Mouse (Mus musculus) heart, embryonic 14.5 days (tissue): ENCODE measurements around the gene Phlpp2. TPM values are rescaled to one million over a fixed set of nuclear protein-coding genes. Genes with fewer than 3 reads are reported as not detected.
"Not testable (repeated sequence)": the region's sequence is repeated elsewhere in the genome, so short reads cannot be mapped to it uniquely, and the experiment has no call there.

ENCODE experiments used
- ATAC-seq: fragments of 200-750 bp; cut with Nextera tagmentation; 2 replicates; pipeline ENCODE4 v1.8.0; 2017; ENCODE audit warnings: low read depth, moderate TSS enrichment; ENCODE audit not compliant: insufficient number of reproducible peaks, insufficient read depth, low FRiP score
- H3K27ac ChIP-seq, 2 experiments: fragments of 200-500 bp in 1 of 2; fragments of 300-500 bp in 1 of 2; sonication (generic) in 1 of 2; replicated peaks in 1 of 2; 2 replicates each; pipeline ENCODE4 v1.5.1; 2012 to 2014; ENCODE audit warnings: low read depth in 2 of 2, low read length in 2 of 2, control low read depth in 1 of 2, mild to moderate bottlenecking in 1 of 2, mixed read lengths in 1 of 2; ENCODE audit not compliant: control insufficient read depth in 1 of 2, insufficient read depth in 1 of 2
- H3K27me3 ChIP-seq: fragments of 300-500 bp; sonication (generic); 2 replicates; pipeline ENCODE4 v1.6.1; 2014; ENCODE audit warnings: mild to moderate bottlenecking, low read length, control low read depth; ENCODE audit not compliant: control insufficient read depth, insufficient read depth
- H3K36me3 ChIP-seq: fragments of 300-500 bp; sonication (generic); 2 replicates; pipeline ENCODE4 v1.6.1; 2014; ENCODE audit warnings: mild to moderate bottlenecking, control low read depth, low read length, mixed read lengths; ENCODE audit not compliant: control insufficient read depth, insufficient read depth
- H3K4me1 ChIP-seq, 2 experiments: fragments of 200-500 bp in 1 of 2; fragments of 300-500 bp in 1 of 2; sonication (generic) in 1 of 2; 2 replicates each; pipeline ENCODE4 v1.6.1; 2012 to 2014; ENCODE audit warnings: low read length in 2 of 2, control low read depth in 1 of 2, mixed read lengths in 1 of 2; ENCODE audit not compliant: control insufficient read depth in 2 of 2, insufficient read depth in 2 of 2
- H3K4me2 ChIP-seq: fragments of 300-500 bp; sonication (generic); 2 replicates; pipeline ENCODE4 v1.6.1; 2014; ENCODE audit warnings: mild to moderate bottlenecking, low read length
- H3K4me3 ChIP-seq, 2 experiments: fragments of 200-500 bp in 1 of 2; fragments of 300-500 bp in 1 of 2; sonication (generic) in 1 of 2; 2 replicates each; pipeline ENCODE4 v1.5.1; 2012 to 2014; ENCODE audit warnings: low read length in 2 of 2, mild to moderate bottlenecking in 2 of 2, control low read depth in 1 of 2, low read depth in 1 of 2, moderate library complexity in 1 of 2; ENCODE audit not compliant: control insufficient read depth in 1 of 2, insufficient read depth in 1 of 2
- H3K9ac ChIP-seq: fragments of 300-500 bp; sonication (generic); 2 replicates; pipeline ENCODE4 v1.6.1; 2014; ENCODE audit warnings: mild to moderate bottlenecking, low read length
- H3K9me3 ChIP-seq: fragments of 300-500 bp; sonication (generic); 2 replicates; pipeline ENCODE4 v1.6.1; 2016; ENCODE audit warnings: low read length, control low read depth; ENCODE audit not compliant: control insufficient read depth
- WGBS: fragments of 180-500 bp; shearing (Covaris S2); extraction: QIAGEN DNeasy Blood & Tissue Kit; methylation state at CpG from one replicate; pipeline ENCODE4 v1.1.7; 2014; 5-methylcytosine and 5-hydroxymethylcytosine counted together
- polyA plus RNA-seq: library from polyadenylated mRNA; unstranded; fragments of >200 nt; fragmentation: Nextera tagmentation; extraction: Ambion mirVana; gene quantifications from 2 replicates; pipeline ENCODE4 v1.2.1, GENCODE M21; 2014

Gene Phlpp2
- polyA plus RNA-seq, 1 experiment from 2014 or later = 2.0 TPM

DNA sequence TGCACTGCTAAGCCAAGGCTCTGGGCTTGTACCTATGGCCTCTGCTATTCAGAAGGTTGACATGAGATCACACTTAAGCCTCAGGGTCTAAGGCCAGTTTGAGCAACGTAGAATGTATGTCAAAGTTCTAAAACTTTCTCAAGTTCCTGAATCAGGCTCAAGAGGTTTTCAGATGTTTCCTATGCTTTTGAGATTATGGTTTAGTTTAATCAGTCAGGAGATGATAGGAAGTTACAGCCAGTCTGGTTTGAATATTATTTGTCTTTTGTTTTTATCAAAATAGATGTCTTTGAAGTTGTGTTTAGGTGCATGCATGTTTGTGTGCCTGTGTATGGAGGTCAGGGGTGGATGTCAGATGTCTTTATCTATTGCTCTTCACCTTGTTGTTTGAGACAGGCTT, 2.7 kb downstream of the Phlpp2 start:
- Histone ChIP-seq H3K36me3 (0 out of 2 replicates have a peak, but pooled peaks cover 4% of the 10 kb centered on the region), H3K9ac (no peak overlapping the region), H3K4me2 (no peak overlapping the region), H3K4me3 (no peak overlapping the region), H3K9me3 (no peaks in the 10 kb centered on the region), H3K27me3 (no peaks in the 10 kb centered on the region), H3K27ac (no peak overlapping the region), H3K4me1 (peaks cover 3 to 7% of the 10 kb centered on the region in 2 experiments; a peak in 1 of 4 replicates)
- WGBS = 78% methylated on average over 1 of the region's 1 CpGs
- no peak for ATAC-seq

- not testable (repeated sequence) for ATAC-seq, H3K4me2 ChIP-seq, H3K27me3 ChIP-seq, H3K27ac ChIP-seq, H3K4me3 ChIP-seq, H3K9ac ChIP-seq, H3K9me3 ChIP-seq, H3K4me1 ChIP-seq
- WGBS = 92% methylated on average over 3 of the region's 3 CpGs
- peaks cover 24% of the 10 kb centered on the region for H3K36me3 ChIP-seq
Measured at GRCm38 (mm10) chr8:109873800-109874199, 5.5 kb downstream of the Phlpp2 start.

GRCm38 (mm10) chr8:109880012-109880662, 11.8 kb downstream of the Phlpp2 start:
- H3K4me1 ChIP-seq = no peaks in the 10 kb centered on the region
- H3K27ac ChIP-seq = no peak overlapping the region
- 75% methylated on average over 5 of the region's 5 CpGs for WGBS

DNA sequence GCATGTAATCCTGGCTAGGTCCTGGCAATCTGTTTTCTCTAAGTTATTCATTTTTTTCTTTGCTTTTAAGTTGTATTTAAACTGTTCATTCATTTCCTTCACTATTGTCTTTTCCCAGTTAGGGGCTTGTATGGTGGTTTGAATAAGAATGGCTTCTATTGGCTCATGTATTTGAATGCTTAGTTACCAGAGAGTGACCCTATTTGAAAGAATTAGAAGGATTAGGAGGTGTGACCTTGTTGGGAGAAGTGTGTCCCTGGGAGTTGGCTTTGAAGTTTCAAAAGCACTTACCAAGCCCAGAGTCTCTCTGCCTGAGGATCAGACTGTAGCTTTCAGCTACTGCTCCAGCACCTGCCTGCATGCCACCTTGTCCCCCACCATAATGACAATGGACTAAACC, 17.0 kb downstream of the Phlpp2 start:
- Histone ChIP-seq H3K36me3 (peaks cover 16% of the 10 kb centered on the region; the same call in 1 of the 2 replicates), H3K9ac (no peak overlapping the region), H3K9me3 (no peaks in the 10 kb centered on the region), H3K4me3 (no peak overlapping the region), H3K4me2 (no peak overlapping the region), H3K27ac (no peak overlapping the region), H3K4me1 (no peaks in the 10 kb centered on the region), H3K27me3 (no peaks in the 10 kb centered on the region)
- ATAC-seq = no peak

More at GRCm38 (mm10) chr8:109880012-109880662, 11.8 kb downstream of the Phlpp2 start:
- H3K9ac ChIP-seq = no peak overlapping the region
- no peaks in the 10 kb centered on the region for H3K27me3 ChIP-seq
- no peak overlapping the region for H3K4me3 ChIP-seq
- no peak overlapping the region for H3K4me2 ChIP-seq
- H3K9me3 ChIP-seq = no peaks in the 10 kb centered on the region
- peaks cover 31% of the 10 kb centered on the region for H3K36me3 ChIP-seq
- ATAC-seq = no peak

DNA sequence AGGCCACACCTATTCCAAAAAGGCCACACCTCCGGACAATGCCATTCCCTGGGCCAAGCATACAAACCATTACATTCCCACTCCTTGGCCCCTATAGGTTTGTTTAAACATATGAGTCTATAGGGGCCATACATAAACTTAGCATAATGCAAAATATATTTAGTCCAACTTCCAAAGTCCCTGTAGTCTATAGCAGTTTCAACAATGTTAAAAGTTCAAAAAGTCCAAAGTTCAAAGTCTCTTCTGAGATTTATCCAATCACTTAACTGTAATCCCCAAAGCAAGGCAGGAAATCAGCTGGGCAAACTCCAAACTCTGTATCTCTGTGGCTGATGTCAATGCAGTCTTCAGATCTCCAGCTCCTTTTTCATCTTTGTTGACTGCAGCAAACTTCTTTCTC, 20.9 kb downstream of the Phlpp2 start:
- H3K9ac ChIP-seq = no peak overlapping the region
- no peaks in the 10 kb centered on the region for H3K4me1 ChIP-seq
- WGBS = 94% methylated on average over 1 of the region's 1 CpGs
- 0 out of 2 replicates have a peak, but pooled peaks cover 3% of the 10 kb centered on the region for H3K9me3 ChIP-seq
- H3K4me3 ChIP-seq = no peak overlapping the region
- no peaks in the 10 kb centered on the region for H3K27me3 ChIP-seq
- H3K27ac ChIP-seq = no peak overlapping the region
- no peak overlapping the region for H3K4me2 ChIP-seq
- ATAC-seq = no peak
- H3K36me3 ChIP-seq = peaks cover 12% of the 10 kb centered on the region; the same call in 1 of the 2 replicates

DNA sequence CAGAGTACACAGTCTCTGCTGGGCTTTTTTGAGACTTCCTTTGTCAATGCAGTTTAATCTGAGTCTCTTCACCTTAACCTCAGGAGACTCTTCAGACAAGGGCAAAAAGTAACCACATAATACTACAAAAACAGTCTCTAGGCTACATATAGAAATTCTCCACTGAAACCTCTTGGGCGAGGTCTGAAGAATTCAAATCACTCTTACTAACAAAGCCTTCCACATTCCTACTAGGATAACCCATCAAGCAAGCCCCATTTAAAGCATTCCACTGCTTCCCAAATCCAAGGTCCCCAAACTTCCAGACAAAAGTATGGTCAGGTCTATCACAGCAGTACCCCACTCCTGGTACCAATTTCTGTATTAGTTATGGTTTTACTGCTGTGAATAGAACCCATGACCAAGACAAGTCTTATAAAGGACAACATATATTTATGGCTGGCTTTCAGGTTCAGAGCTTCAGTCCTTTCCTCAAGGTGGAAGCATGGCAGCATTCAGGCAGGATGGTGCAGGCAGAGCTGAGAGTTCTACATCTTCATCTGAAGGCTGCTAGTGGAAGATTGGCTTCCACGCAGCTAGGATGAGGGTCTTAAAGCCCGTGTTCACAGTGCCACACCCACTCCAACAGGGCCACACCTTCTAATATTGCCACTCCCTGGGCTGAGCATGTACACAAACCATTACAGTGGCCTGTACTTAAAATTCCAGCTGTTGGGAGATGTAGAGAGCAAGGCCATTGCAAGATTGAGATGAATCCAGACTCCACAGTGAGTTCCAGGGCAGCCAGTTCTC, 22.6 kb downstream of the Phlpp2 start:
- no peak overlapping the region for H3K4me2 ChIP-seq

GRCm38 (mm10) chr8:109894636-109895035, 26.3 kb downstream of the Phlpp2 start:
- ATAC-seq = no peak
- Histone ChIP-seq H3K27ac (no peak overlapping the region), H3K9me3 (0 out of 2 replicates have a peak, but pooled peaks cover 3% of the 10 kb centered on the region), H3K4me3 (no peak overlapping the region), H3K4me1 (no peaks in the 10 kb centered on the region), H3K4me2 (no peak overlapping the region), H3K27me3 (no peaks in the 10 kb centered on the region), H3K9ac (no peak overlapping the region), H3K36me3 (peaks cover 8% of the 10 kb centered on the region; the same call in 1 of the 2 replicates)
- WGBS = 100% methylated on average over 1 of the region's 1 CpGs

More for the DNA sequence above, 22.6 kb downstream of the Phlpp2 start:
- H3K36me3 ChIP-seq = peaks cover 15% of the 10 kb centered on the region; the same call in 1 of the 2 replicates
- H3K9me3 ChIP-seq = 0 out of 2 replicates have a peak, but pooled peaks cover 3% of the 10 kb centered on the region
- H3K4me1 ChIP-seq = no peaks in the 10 kb centered on the region
- no peak overlapping the region for H3K27ac ChIP-seq
- H3K27me3 ChIP-seq = no peaks in the 10 kb centered on the region
- ATAC-seq = no peak
- 93% methylated on average over 3 of the region's 3 CpGs for whole genome bisulfite sequencing
- no peak overlapping the region for H3K9ac ChIP-seq
- H3K4me3 ChIP-seq = no peak overlapping the region
